Mouse (Mus musculus) C2C12 (cell line): ENCODE data around the gene Hsf4. TPM values are rescaled to one million over a fixed set of nuclear protein-coding genes. Genes with fewer than 3 reads are reported as not detected.

Experiments used
- H3K27me3 ChIP-seq: one replicate; pipeline ENCODE4 v1.6.1; 2011; ENCODE audit not compliant: control insufficient read depth, insufficient read depth, insufficient read length
- H3K36me3 ChIP-seq: one replicate; pipeline ENCODE4 v1.6.1; 2011; ENCODE audit not compliant: control insufficient read depth, insufficient read depth
- H3K4me3 ChIP-seq: one replicate; pipeline ENCODE4 v1.5.1; 2011; ENCODE audit warnings: mild to moderate bottlenecking, control low read depth; ENCODE audit not compliant: poor library complexity, insufficient read depth, severe bottlenecking
- H3K79me2 ChIP-seq: one replicate; pipeline ENCODE4 v1.6.1; 2011; ENCODE audit not compliant: control insufficient read depth, insufficient read depth
- H3K79me3 ChIP-seq: one replicate; pipeline ENCODE4 v1.6.1; 2011; ENCODE audit warnings: low read depth, control low read depth
- H3ac ChIP-seq: one replicate; pipeline ENCODE3; 2011; ENCODE audit warnings: low read depth; ENCODE audit not compliant: control insufficient read depth, insufficient read length
- CEBPB ChIP-seq: IDR thresholded peaks from one replicate; pipeline ENCODE4 v1.6.1; 2011; ENCODE audit warnings: low read depth, mild to moderate bottlenecking, control low read depth, moderate library complexity
- CTCF ChIP-seq: IDR thresholded peaks from one replicate; pipeline ENCODE4 v1.5.1; 2011; ENCODE audit not compliant: control insufficient read depth, insufficient read depth, insufficient read length
- FOSL1 ChIP-seq: IDR thresholded peaks from one replicate; pipeline ENCODE4 v1.8.0; 2011; ENCODE audit warnings: mild to moderate bottlenecking, low read length; ENCODE audit not compliant: poor library complexity, insufficient read depth, severe bottlenecking
- MYOD1 ChIP-seq: IDR thresholded peaks from one replicate; pipeline ENCODE4 v1.6.1; 2011; ENCODE audit warnings: low read depth; ENCODE audit not compliant: control insufficient read depth, insufficient read length
- MYOG ChIP-seq: IDR thresholded peaks from one replicate; pipeline ENCODE4 v1.6.1; 2011; ENCODE audit not compliant: control insufficient read depth, insufficient read length; ENCODE audit errors: extremely low read depth
- USF1 ChIP-seq: IDR thresholded peaks from one replicate; pipeline ENCODE4 v1.6.1; 2011; ENCODE audit warnings: low read depth, mild to moderate bottlenecking, control low read depth, moderate library complexity
- microRNA-seq: library from miRNA; unstranded; fragments of <30 nt; microRNA quantifications from one replicate; pipeline ENCODE4, GENCODE M21; 2019; ENCODE audit warnings: borderline microRNAs expressed
- polyA plus RNA-seq: library from polyadenylated mRNA; unstranded; fragments of >200 nt; fragmentation: generic; extraction: Trizol; gene quantifications from one replicate; pipeline ENCODE4 v1.2.1, GENCODE M21; 2012; ENCODE audit warnings: missing spikeins

The Hsf4 gene
- polyA plus RNA-seq, 1 experiment = 3.4 TPM

- no peak overlapping the region for H3K4me3 ChIP-seq
- TF ChIP-seq CEBPB (no peak), MYOD1 (no peak)
- peaks cover 37% of the 10 kb centered on the region for H3K36me3 ChIP-seq
These were observed 48.3 kb downstream of the Hsf4 start for GRCm38 (mm10) chr8:105317941-105318340.

GRCm38 (mm10) chr8:105318662-105319190 is 49.1 kb downstream of the Hsf4 start:
- no peaks in the 10 kb centered on the region for H3K27me3 ChIP-seq
- H3K79me3 ChIP-seq = no peaks in the 10 kb centered on the region
- H3K79me2 ChIP-seq = no peaks in the 10 kb centered on the region
- H3ac ChIP-seq = no peak overlapping the region
- no peak overlapping the region for H3K4me3 ChIP-seq
- H3K36me3 ChIP-seq = peaks cover 45% of the 10 kb centered on the region
- TF ChIP-seq USF1 = no peak
- TF ChIP-seq FOSL1 = no peak
- no peak for TF ChIP-seq CEBPB
- no peak for TF ChIP-seq CTCF

More at GRCm38 (mm10) chr8:105317941-105318340, 48.3 kb downstream of the Hsf4 start:
- H3K79me2 ChIP-seq = no peaks in the 10 kb centered on the region
- no peaks in the 10 kb centered on the region for H3K79me3 ChIP-seq
- H3ac ChIP-seq = no peak overlapping the region
- H3K27me3 ChIP-seq = no peaks in the 10 kb centered on the region

- Histone ChIP-seq H3K27me3 (no peaks in the 10 kb centered on the region), H3K4me3 (no peak overlapping the region), H3ac (no peak overlapping the region), H3K36me3 (peaks cover 38% of the 10 kb centered on the region), H3K79me3 (peaks cover 20% of the 10 kb centered on the region), H3K79me2 (peaks cover 34% of the 10 kb centered on the region)
- TF ChIP-seq MYOG = no peak
- no peak for TF ChIP-seq CTCF
These were observed 53.6 kb downstream of the Hsf4 start for GRCm38 (mm10) chr8:105323183-105323582.

Small RNA genes within 50 kb of the gene (microRNA-seq; reads per million reads assigned to microRNA genes)
- gene Gm27320 (not detected), gene Mir328 (185 reads per million, percentile 77 among the genes with 10 or more reads in this experiment)

Other genes starting within 250 kb of the Hsf4 start
- not detected for gene Ces3a, start 221.2 kb upstream of the Hsf4 start, polyA plus RNA-seq
- gene Ces3b, start 186.0 kb upstream of the Hsf4 start, polyA plus RNA-seq = not detected
- not detected for gene Ces4a, start 138.0 kb upstream of the Hsf4 start, polyA plus RNA-seq
- 39.9 TPM for gene Cbfb, start 99.1 kb upstream of the Hsf4 start, polyA plus RNA-seq
- 11.4 TPM for gene D230025D16Rik, start 44.7 kb upstream of the Hsf4 start, polyA plus RNA-seq
- 7.6 TPM for gene B3gnt9, start 14.6 kb upstream of the Hsf4 start, polyA plus RNA-seq
- gene Tradd, start 5.2 kb upstream of the Hsf4 start, polyA plus RNA-seq = 27.3 TPM
- gene Fbxl8, start 5.2 kb upstream of the Hsf4 start, polyA plus RNA-seq = 7.6 TPM
- gene Nol3, start 6.3 kb downstream of the Hsf4 start, polyA plus RNA-seq = 9.8 TPM
- 6.0 TPM for gene 4931428F04Rik, start 20.1 kb downstream of the Hsf4 start, polyA plus RNA-seq
- gene Exoc3l, start 26.3 kb downstream of the Hsf4 start, polyA plus RNA-seq = 0.97 TPM
- gene E2f4, start 27.9 kb downstream of the Hsf4 start, polyA plus RNA-seq = 59.5 TPM
- gene Elmo3, start 35.8 kb downstream of the Hsf4 start, polyA plus RNA-seq = 0.50 TPM
- 0.69 TPM for gene Lrrc29, start 56.5 kb downstream of the Hsf4 start, polyA plus RNA-seq
- 122 TPM for gene Tmem208, start 56.6 kb downstream of the Hsf4 start, polyA plus RNA-seq
- gene Fhod1, start 78.2 kb downstream of the Hsf4 start, polyA plus RNA-seq = 30.7 TPM
- 6.6 TPM for gene Slc9a5, start 79.0 kb downstream of the Hsf4 start, polyA plus RNA-seq
- 2.0 TPM for gene Plekhg4, start 103.5 kb downstream of the Hsf4 start, polyA plus RNA-seq
- 0.01 TPM for gene Kctd19, start 143.7 kb downstream of the Hsf4 start, polyA plus RNA-seq
- gene Lrrc36, start 143.8 kb downstream of the Hsf4 start, polyA plus RNA-seq = not detected
- 219 TPM for gene Tppp3, start 201.7 kb downstream of the Hsf4 start, polyA plus RNA-seq
- 8.8 TPM for gene Zdhhc1, start 227.1 kb downstream of the Hsf4 start, polyA plus RNA-seq
- gene Hsd11b2, start 249.0 kb downstream of the Hsf4 start, polyA plus RNA-seq = 0.11 TPM